Mouse (Mus musculus) CH12.LX (cell line): Measurements from ENCODE around the gene Atg10. TPM values are rescaled to one million over a fixed set of nuclear protein-coding genes. Genes with fewer than 3 reads are reported as not detected.

Source experiments
- DNase-seq: peaks from one replicate; pipeline ENCODE4 v3.0.0-alpha.2; 2013; ENCODE audit errors: extremely low read depth
- H3K27ac ChIP-seq: 2 replicates; pipeline ENCODE4 v1.5.1; 2012; ENCODE audit warnings: low read depth, mild to moderate bottlenecking, control low read depth, moderate library complexity; ENCODE audit not compliant: insufficient read depth
- H3K27me3 ChIP-seq: replicated peaks from 2 replicates; pipeline ENCODE3; 2012; ENCODE audit warnings: inconsistent platforms
- H3K36me3 ChIP-seq, 2 experiments: replicated peaks in 1 of 2; 2 replicates each; pipeline versions ENCODE3 to v1.6.1; 2012; ENCODE audit warnings: inconsistent platforms in 1 of 2, low read length in 1 of 2, mild to moderate bottlenecking in 1 of 2, mixed read lengths in 1 of 2, moderate library complexity in 1 of 2; ENCODE audit not compliant: control insufficient read depth in 1 of 2, insufficient read depth in 1 of 2
- H3K4me1 ChIP-seq, 2 experiments: 2 replicates each; pipeline ENCODE4 v1.6.1; 2012; ENCODE audit warnings: inconsistent platforms in 1 of 2, moderate library complexity in 1 of 2; ENCODE audit not compliant: insufficient read depth in 2 of 2, control insufficient read depth in 1 of 2
- H3K4me2 ChIP-seq: 2 replicates; pipeline ENCODE4 v1.6.1; 2012; ENCODE audit warnings: low read depth, mild to moderate bottlenecking, control low read depth; ENCODE audit not compliant: poor library complexity, insufficient read depth, severe bottlenecking
- H3K4me3 ChIP-seq, 3 experiments: fragments of 150-350 bp in 1 of 3; sonication (generic) in 1 of 3; replicated peaks in 1 of 3; 2 replicates each; pipeline versions ENCODE3 to v1.5.1; 2011 to 2012; ENCODE audit warnings: low read depth in 2 of 3, low read length in 2 of 3, mild to moderate bottlenecking in 2 of 3, moderate library complexity in 2 of 3, control low read depth in 1 of 3, improper control_type of control experiment in 1 of 3, inconsistent platforms in 1 of 3, mixed read lengths in 1 of 3; ENCODE audit not compliant: poor library complexity in 1 of 3
- H3K79me2 ChIP-seq: replicated peaks from 2 replicates; pipeline ENCODE4 v1.6.1; 2012; ENCODE audit warnings: mild to moderate bottlenecking, moderate library complexity; ENCODE audit not compliant: control insufficient read depth, poor library complexity, insufficient read depth, severe bottlenecking; ENCODE audit errors: extremely low read depth
- H3K9ac ChIP-seq: 2 replicates; pipeline ENCODE4 v1.6.1; 2012; ENCODE audit warnings: low read depth, mild to moderate bottlenecking, control low read depth, moderate library complexity; ENCODE audit not compliant: insufficient read depth
- H3K9me3 ChIP-seq: replicated peaks from 2 replicates; pipeline ENCODE3; 2012; ENCODE audit warnings: low read length, inconsistent platforms, mixed read lengths
- E2F4 ChIP-seq: IDR thresholded peaks from 2 replicates; pipeline ENCODE4 v1.6.1; 2011; ENCODE audit warnings: low read depth, low read length, improper control_type of control experiment; ENCODE audit not compliant: insufficient replicate concordance
- ELF1 ChIP-seq: IDR thresholded peaks from 2 replicates; pipeline ENCODE4 v1.6.1; 2014; ENCODE audit warnings: low read depth, mild to moderate bottlenecking, inconsistent platforms, low read length, improper control_type of control experiment
- ETS1 ChIP-seq: conservative IDR thresholded peaks from 2 replicates; pipeline ENCODE4 v1.6.1; 2012; ENCODE audit warnings: low read depth, mild to moderate bottlenecking, inconsistent platforms, low read length, improper control_type of control experiment, moderate library complexity
- KAT2A ChIP-seq: IDR thresholded peaks from 2 replicates; pipeline ENCODE4 v1.6.1; 2012; ENCODE audit warnings: low read length, improper control_type of control experiment, inconsistent platforms; ENCODE audit not compliant: insufficient replicate concordance
- MAFK ChIP-seq: IDR thresholded peaks from 2 replicates; pipeline ENCODE4 v1.6.1; 2011; ENCODE audit warnings: low read length, improper control_type of control experiment; ENCODE audit not compliant: insufficient replicate concordance
- MAZ ChIP-seq: IDR thresholded peaks from 2 replicates; pipeline ENCODE4 v1.6.1; 2012; ENCODE audit warnings: low read depth, mild to moderate bottlenecking, inconsistent platforms, low read length, improper control_type of control experiment, moderate library complexity
- MEF2A ChIP-seq: IDR thresholded peaks from 2 replicates; pipeline ENCODE4 v1.6.1; 2014; ENCODE audit warnings: low read depth, mild to moderate bottlenecking, inconsistent platforms, low read length, improper control_type of control experiment, borderline replicate concordance
- MXI1 ChIP-seq: IDR thresholded peaks from 2 replicates; pipeline ENCODE4 v1.6.1; 2011; ENCODE audit warnings: mild to moderate bottlenecking, low read depth, low read length, improper control_type of control experiment
- SIN3A ChIP-seq: IDR thresholded peaks from 2 replicates; pipeline ENCODE4 v1.6.1; 2012; ENCODE audit warnings: low read length, improper control_type of control experiment, inconsistent platforms
- TBP ChIP-seq: conservative IDR thresholded peaks from 2 replicates; pipeline ENCODE4 v1.6.1; 2011; ENCODE audit warnings: low read depth, low read length, improper control_type of control experiment
- TCF12 ChIP-seq: IDR thresholded peaks from 2 replicates; pipeline ENCODE4 v1.6.1; 2014; ENCODE audit warnings: low read depth, mild to moderate bottlenecking, inconsistent platforms, low read length, improper control_type of control experiment
- UBTF ChIP-seq: IDR thresholded peaks from 2 replicates; pipeline ENCODE4 v1.6.1; 2012; ENCODE audit warnings: low read depth, mild to moderate bottlenecking, inconsistent platforms, low read length, improper control_type of control experiment, moderate library complexity
- USF1 ChIP-seq: IDR thresholded peaks from 2 replicates; pipeline ENCODE4 v1.6.1; 2014; ENCODE audit warnings: low read depth, mild to moderate bottlenecking, inconsistent platforms, low read length, improper control_type of control experiment
- USF2 ChIP-seq: conservative IDR thresholded peaks from 2 replicates; pipeline ENCODE4 v1.6.1; 2011; ENCODE audit warnings: low read depth, low read length, improper control_type of control experiment
- ZKSCAN1 ChIP-seq: IDR thresholded peaks from 2 replicates; pipeline ENCODE4 v1.6.1; 2012; ENCODE audit warnings: low read depth, inconsistent platforms, low read length, improper control_type of control experiment, borderline replicate concordance
- dilution Hi-C: fragments of 300-500 bp; cut with MboI; formaldehyde crosslinking; loops from 2 replicates; pipeline ENCODE4 v1.14.3; 2020; ENCODE audit warnings: low sequenced_read_pairs; ENCODE audit not compliant: extremely low pct_unique_long_range_greater_than_20kb, extremely low pct_ligation_motif_present
- in situ Hi-C: fragments of 300-500 bp; cut with MboI; formaldehyde crosslinking; loops from 3 replicates; pipeline ENCODE4 v1.14.3; 2019; ENCODE audit warnings: low sequenced_read_pairs, low pct_ligation_motif_present, low pct_unique_long_range_greater_than_20kb, mixed read lengths
- polyA plus RNA-seq: library from polyadenylated mRNA; unstranded; fragments of >175 nt; gene quantifications from 2 replicates; pipeline ENCODE4 v1.2.1, GENCODE M21; 2012; ENCODE audit warnings: low read depth; ENCODE audit not compliant: insufficient read length
- total RNA-seq, 2 experiments: library from RNA; depleted of rRNA; stranded (reverse); fragments of 300-350 nt in 1 of 2; fragments of >200 nt in 1 of 2; gene quantifications; 2 replicates each; pipeline ENCODE4 v1.2.3; 2012 to 2014

Gene Atg10
- total and polyA plus RNA-seq, 3 experiments, result 3.4 to 7.2 (median 4.2) TPM

DNA sequence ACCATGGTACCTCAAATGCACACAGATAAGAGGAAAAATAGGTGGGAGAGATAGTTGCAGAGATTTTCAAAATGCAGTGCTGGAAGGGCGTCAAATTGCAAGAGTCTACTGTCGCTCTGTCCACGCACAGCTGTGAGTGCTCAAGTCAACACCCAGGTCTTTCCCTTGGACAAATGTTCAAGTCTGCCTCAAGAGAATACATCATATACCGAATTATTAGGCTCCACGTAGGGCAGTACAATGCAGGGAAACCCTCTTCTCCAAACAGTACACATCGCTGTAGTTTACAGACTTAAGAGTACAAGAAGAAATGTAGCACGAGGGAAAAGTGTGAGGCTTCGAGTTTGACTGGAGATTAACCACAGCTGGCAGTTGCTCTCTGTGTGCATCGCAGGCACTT lies 200.3 kb downstream of the Atg10 start:
- in situ Hi-C loops (no loop called here), dilution Hi-C loops (no loop called here)
- Histone ChIP-seq H3K79me2 (no peaks in the 10 kb centered on the region), H3K27ac (no peak overlapping the region), H3K9ac (no peak overlapping the region), H3K27me3 (no peaks in the 10 kb centered on the region), H3K36me3 (no peaks in the 10 kb centered on the region), H3K4me2 (no peak overlapping the region), H3K9me3 (no peaks in the 10 kb centered on the region), H3K4me1 (no peaks in the 10 kb centered on the region), H3K4me3 (no peak overlapping the region)
- no peak for DNase-seq
- TF ChIP-seq UBTF (no peak), USF2 (no peak), MAZ (no peak), MEF2A (no peak), ZKSCAN1 (no peak), SIN3A (no peak), E2F4 (no peak), MXI1 (no peak), MAFK (no peak), TBP (no peak), ETS1 (no peak), USF1 (no peak)

DNA sequence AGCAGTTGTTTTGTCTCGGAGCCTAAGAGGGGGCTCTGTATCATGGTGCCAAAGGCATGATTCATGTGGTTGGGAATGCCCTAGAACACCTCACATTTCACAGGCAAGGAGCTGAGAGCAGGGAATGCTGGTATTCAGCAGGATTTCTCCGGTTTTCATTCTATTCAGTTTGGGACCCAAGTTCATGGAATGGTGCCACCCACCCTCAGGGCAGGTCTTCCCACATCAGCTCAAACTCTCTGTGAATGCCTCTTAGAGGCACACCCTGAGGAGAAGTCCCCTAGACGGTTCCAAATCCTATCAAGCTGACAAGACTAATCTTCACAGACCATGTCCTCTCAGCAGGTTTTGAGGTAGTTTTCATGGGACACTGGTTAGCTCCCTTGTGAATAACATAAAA lies 211.9 kb downstream of the Atg10 start:
- H3K9me3 ChIP-seq, result no peaks in the 10 kb centered on the region
- no peak overlapping the region for H3K27ac ChIP-seq
- H3K79me2 ChIP-seq, result no peaks in the 10 kb centered on the region
- in situ Hi-C loops (no loop called here), dilution Hi-C loops (no loop called here)
- no peaks in the 10 kb centered on the region for H3K36me3 ChIP-seq
- H3K9ac ChIP-seq, result no peak overlapping the region
- H3K4me1 ChIP-seq, result no peaks in the 10 kb centered on the region
- no peak overlapping the region for H3K4me2 ChIP-seq
- no peak for DNase-seq
- no peak overlapping the region for H3K4me3 ChIP-seq
- no peak for TF ChIP-seq USF1
- TF ChIP-seq MEF2A, result no peak
- TF ChIP-seq TBP, result no peak
- no peak for TF ChIP-seq ELF1
- no peak for TF ChIP-seq KAT2A
- TF ChIP-seq MAZ, result no peak
- no peak for TF ChIP-seq TCF12
- no peaks in the 10 kb centered on the region for H3K27me3 ChIP-seq
